Mouse (Mus musculus) embryonic facial prominence, embryonic 14.5 days (tissue): ENCODE measurements around the gene R3hdm4. TPM values are rescaled to one million over a fixed set of nuclear protein-coding genes. Genes with fewer than 3 reads are reported as not detected.

Source experiments
- ATAC-seq: fragments of 200-750 bp; cut with Nextera tagmentation; 2 replicates; pipeline ENCODE4 v1.8.0; 2017; ENCODE audit warnings: low read depth, moderate number of reproducible peaks, moderate TSS enrichment
- DNase-seq: peaks from one replicate; pipeline ENCODE4 v3.0.0-alpha.2; 2015; ENCODE audit warnings: low spot score
- H3K27ac ChIP-seq: fragments of 300-500 bp; sonication (generic); replicated peaks from 2 replicates; pipeline ENCODE4 v1.5.1; 2014; ENCODE audit warnings: low read depth, mild to moderate bottlenecking, low read length, moderate library complexity
- H3K27me3 ChIP-seq: fragments of 300-500 bp; sonication (generic); replicated peaks from 2 replicates; pipeline ENCODE4 v1.6.1; 2014; ENCODE audit warnings: low read length; ENCODE audit not compliant: control insufficient read depth, insufficient read depth
- H3K36me3 ChIP-seq: fragments of 300-500 bp; sonication (generic); 2 replicates; pipeline ENCODE4 v1.6.1; 2014; ENCODE audit warnings: low read length, mixed read lengths; ENCODE audit not compliant: control insufficient read depth, insufficient read depth
- H3K4me1 ChIP-seq: fragments of 300-500 bp; sonication (generic); 2 replicates; pipeline ENCODE4 v1.6.1; 2014; ENCODE audit warnings: antibody characterized with exemption, low read length; ENCODE audit not compliant: control insufficient read depth, insufficient read depth
- H3K4me2 ChIP-seq: fragments of 300-500 bp; sonication (generic); 2 replicates; pipeline ENCODE4 v1.6.1; 2014; ENCODE audit warnings: low read depth, mild to moderate bottlenecking, low read length, moderate library complexity, mixed read lengths
- H3K4me3 ChIP-seq: fragments of 300-500 bp; sonication (generic); 2 replicates; pipeline ENCODE4 v1.5.1; 2014; ENCODE audit warnings: low read depth, mild to moderate bottlenecking, low read length
- H3K9ac ChIP-seq: fragments of 300-500 bp; sonication (generic); 2 replicates; pipeline ENCODE4 v1.6.1; 2014; ENCODE audit warnings: low read depth, mild to moderate bottlenecking, low read length, moderate library complexity, mixed read lengths
- H3K9me3 ChIP-seq: fragments of 300-500 bp; sonication (generic); 2 replicates; pipeline ENCODE4 v1.6.1; 2016; ENCODE audit warnings: low read length; ENCODE audit not compliant: control insufficient read depth
- WGBS: fragments of 180-500 bp; shearing (Covaris S2); extraction: QIAGEN DNeasy Blood & Tissue Kit; methylation state at CpG from one replicate; pipeline ENCODE4 v1.1.7; 2014; 5-methylcytosine and 5-hydroxymethylcytosine counted together
- polyA plus RNA-seq: library from polyadenylated mRNA; unstranded; fragments of >200 nt; fragmentation: Nextera tagmentation; extraction: Ambion mirVana; gene quantifications from 2 replicates; pipeline ENCODE4 v1.2.1, GENCODE M21; 2014

The R3hdm4 gene
- polyA plus RNA-seq, 1 experiment from 2014 or later: 114 TPM

GRCm38 (mm10) chr10:79929967-79930825, 9.2 kb upstream of the R3hdm4 start:
- Histone ChIP-seq H3K4me1 (peaks cover 26% of the 10 kb centered on the region), H3K4me2 (peak overlapping the region; percentile 94; the same call in 1 of the 2 replicates), H3K9me3 (no peaks in the 10 kb centered on the region), H3K27ac (no peak overlapping the region), H3K9ac (0 out of 2 replicates have a peak overlapping the region, but pooled peaks have one; percentile 2), H3K27me3 (no peaks in the 10 kb centered on the region), H3K4me3 (no peak overlapping the region), H3K36me3 (peaks cover 42% of the 10 kb centered on the region)
- 83% methylated on average over 18 of the region's 18 CpGs for WGBS
- DNase-seq: no peak
- no peak for ATAC-seq

- Histone ChIP-seq H3K36me3 (peaks cover 36% of the 10 kb centered on the region), H3K4me3 (peak overlapping the region; percentile 85), H3K4me1 (peaks cover 22% of the 10 kb centered on the region), H3K9ac (peak overlapping the region; percentile 91), H3K27ac (0 out of 2 replicates have a peak overlapping the region, but pooled peaks have one; percentile 44), H3K27me3 (no peaks in the 10 kb centered on the region), H3K4me2 (peak overlapping the region; percentile 94), H3K9me3 (no peaks in the 10 kb centered on the region)
- 22% methylated on average over 7 of the region's 9 CpGs for WGBS
- ATAC-seq (no peak), DNase-seq (no peak)
Observed at GRCm38 (mm10) chr10:79928907-79929701, 8.1 kb upstream of the R3hdm4 start.

GRCm38 (mm10) chr10:79928030-79928694, 7.2 kb upstream of the R3hdm4 start:
- WGBS: 2% methylated on average over 25 of the region's 29 CpGs
- no peaks in the 10 kb centered on the region for H3K9me3 ChIP-seq
- H3K36me3 ChIP-seq: peaks cover 30% of the 10 kb centered on the region
- peak overlapping the region; percentile 94 for H3K27ac ChIP-seq
- H3K9ac ChIP-seq: peak overlapping the region; percentile 91
- peaks cover 2% of the 10 kb centered on the region for H3K27me3 ChIP-seq
- peak overlapping the region; percentile 94 for H3K4me2 ChIP-seq
- DNase-seq (peak; percentile 56), ATAC-seq (no peak)
- H3K4me3 ChIP-seq: peak overlapping the region; percentile 85
- H3K4me1 ChIP-seq: peaks cover 19% of the 10 kb centered on the region

- Histone ChIP-seq H3K9ac (peak overlapping the region; percentile 91), H3K27ac (peak overlapping the region; percentile 94), H3K4me2 (peak overlapping the region; percentile 94), H3K9me3 (no peaks in the 10 kb centered on the region), H3K4me3 (peak overlapping the region; percentile 85), H3K36me3 (peaks cover 23% of the 10 kb centered on the region), H3K4me1 (peaks cover 15% of the 10 kb centered on the region), H3K27me3 (peaks cover 9% of the 10 kb centered on the region)
- peak; percentile 10 for ATAC-seq
- WGBS: 0% methylated on average over 43 of the region's 54 CpGs
- DNase-seq: peak; percentile 71
Observed at GRCm38 (mm10) chr10:79927324-79928029, 6.5 kb upstream of the R3hdm4 start.

GRCm38 (mm10) chr10:79926491-79927323, 5.7 kb upstream of the R3hdm4 start, which contains the start of gene Arid3a:
Arid3a (plus strand) TSS chr10:79927043.
- peak; percentile 88 for ATAC-seq
- Histone ChIP-seq H3K9me3 (no peaks in the 10 kb centered on the region), H3K4me2 (peak within 1 kb of the TSS; percentile 94), H3K4me1 (peaks cover 12% of the 10 kb centered on the region), H3K27me3 (peaks cover 16% of the 10 kb centered on the region), H3K27ac (peak within 1 kb of the TSS; percentile 94), H3K4me3 (peak within 1 kb of the TSS; percentile 85), H3K9ac (peak within 1 kb of the TSS; percentile 91), H3K36me3 (peaks cover 16% of the 10 kb centered on the region)
- WGBS: under 1% methylated on average over 54 of the region's 63 CpGs
- peak; percentile 96 for DNase-seq

- DNase-seq (no peak), ATAC-seq (peak; percentile 2; the same call in 1 of the 2 replicates)
- Histone ChIP-seq H3K9me3 (no peaks in the 10 kb centered on the region), H3K4me1 (peaks cover 20% of the 10 kb centered on the region), H3K27ac (peak overlapping the region; percentile 94), H3K9ac (peak overlapping the region; percentile 91), H3K27me3 (peaks cover 24% of the 10 kb centered on the region), H3K4me2 (peak overlapping the region; percentile 94), H3K36me3 (0 out of 2 replicates have a peak, but pooled peaks cover 8% of the 10 kb centered on the region), H3K4me3 (peak overlapping the region; percentile 85)
- 9% methylated on average over 13 of the region's 15 CpGs for WGBS
Observed at GRCm38 (mm10) chr10:79925785-79926490, 4.9 kb upstream of the R3hdm4 start.
